Mouse (Mus musculus): ENCODE measurements around the gene Nol10.
"Not testable (repeated sequence)": the region's sequence is repeated elsewhere in the genome, so short reads cannot be mapped to it uniquely, and the experiment has no call there.

GRCm38 (mm10) chr12:17459223-17459622 is 111.0 kb downstream of the Nol10 start:
- TF ChIP-seq CTCF, POLR2A (IDR thresholded peaks at IDR 0.05; ENCODE audit: extremely low read depth, insufficient read depth, low read length): not testable (repeated sequence)

Data from cortical plate, adult 2 months (tissue).